Mouse (Mus musculus) lung, postnatal 25 days (tissue): Measurements from ENCODE around the gene Noa1.

Experiments
- DNase-seq: peaks from one replicate; pipeline ENCODE4 v3.0.0; 2022; ENCODE audit warnings: low spot score

Gene Noa1

GRCm38 (mm10) chr5:77253154-77253553, 56.7 kb downstream of the Noa1 start:
- no peak for DNase-seq

GRCm38 (mm10) chr5:77252115-77252827, 57.6 kb downstream of the Noa1 start:
- peak; percentile 8 for DNase-seq

- DNase-seq = no peak
Observed at GRCm38 (mm10) chr5:77251656-77252055, 58.2 kb downstream of the Noa1 start.

- no peak for DNase-seq
Observed at GRCm38 (mm10) chr5:77250083-77250482, 59.8 kb downstream of the Noa1 start.

GRCm38 (mm10) chr5:77245787-77246671, 63.9 kb downstream of the Noa1 start:
- DNase-seq = peak; percentile 14

GRCm38 (mm10) chr5:77245463-77245786, 64.5 kb downstream of the Noa1 start:
- no peak for DNase-seq

GRCm38 (mm10) chr5:77244331-77244987, 65.4 kb downstream of the Noa1 start:
- no peak for DNase-seq
